Mouse (Mus musculus) cerebellum, adult 2 months (tissue): ENCODE data around the gene Parp6.

Experiments
- CTCF ChIP-seq: fragments of 200-500 bp; IDR thresholded peaks from 2 replicates; pipeline ENCODE4 v1.5.1; 2011; ENCODE audit warnings: low read depth, mild to moderate bottlenecking, control low read depth, low read length, moderate library complexity, borderline replicate concordance; ENCODE audit not compliant: insufficient read depth
- POLR2A ChIP-seq: fragments of 200-500 bp; IDR thresholded peaks from 2 replicates; pipeline ENCODE4 v1.6.1; 2011; ENCODE audit warnings: low read length, control low read depth, borderline replicate concordance; ENCODE audit not compliant: insufficient read depth

- TF ChIP-seq CTCF (no peak), POLR2A (no peak)
Measured at GRCm38 (mm10) chr9:59658146-59658545, 41.1 kb downstream of the Parp6 start.
